Comparison of ENCODE assay signal across 11 mouse cellular contexts in the genomic region with DNA sequence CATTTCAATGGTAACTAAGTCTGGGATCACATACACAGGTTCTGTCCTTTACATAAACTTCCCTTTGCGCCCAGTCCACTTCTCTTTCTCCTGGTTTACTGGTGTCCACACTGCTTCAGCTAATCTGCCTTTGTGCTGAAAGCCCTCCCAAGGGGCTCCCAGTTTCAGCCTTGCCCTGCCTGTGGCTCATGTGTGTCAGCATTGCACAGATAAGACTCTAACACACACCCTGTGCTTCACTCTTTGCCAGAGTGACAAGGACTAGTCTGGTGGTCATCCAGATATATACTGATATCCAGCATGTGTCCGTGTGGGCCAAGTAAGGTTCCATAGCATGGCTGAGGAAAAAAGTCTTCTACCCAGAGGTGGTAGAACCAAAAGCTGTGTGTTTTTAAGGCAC. TPM values are rescaled to one million over a fixed set of nuclear protein-coding genes. Genes with fewer than 3 reads are reported as not detected.
DNase-seq lines count a peak whose midpoint lies in the region; ATAC-seq and TF ChIP-seq lines count a peak whose summit lies in the region.
"Had no signal": no experiment of that assay in that cellular context is flagged by ENCODE, and none has a peak within 500 bp of the region (broad histone marks: within the 10 kb centered on the region; RNA-seq: fewer than 3 reads in every experiment).

No protein-coding gene starts in this region.

- H3K36me3 ChIP-seq in forebrain, embryonic 11.5 days (ENCODE audit: control insufficient read depth, insufficient read depth, low read length), result no peaks in the 10 kb centered on the region
- no peaks in the 10 kb centered on the region for H3K36me3 ChIP-seq in forebrain, embryonic 14.5 days (ENCODE audit: control insufficient read depth, insufficient read depth, low read length)
- H3K36me3 ChIP-seq in lung, postnatal 0 days (ENCODE audit: insufficient read depth, low read length), result no peaks in the 10 kb centered on the region
- no peaks in the 10 kb centered on the region for H3K36me3 ChIP-seq in limb, embryonic 11.5 days (ENCODE audit: control insufficient read depth, insufficient read depth, low read length)
- H3K36me3 ChIP-seq in small intestine, adult 2 months (ENCODE audit: control insufficient read depth, insufficient read depth, low read length), result no peaks in the 10 kb centered on the region

- no peak for TF ChIP-seq CTCF in lung, postnatal 0 days (IDR thresholded peaks at IDR 0.05)
- no peak for TF ChIP-seq CTCF in small intestine, adult 2 months (IDR thresholded peaks at IDR 0.05; ENCODE audit: extremely low read depth, insufficient read length, insufficient replicate concordance, low read depth, low read length)

- H3K27ac ChIP-seq in forebrain, embryonic 11.5 days (ENCODE audit: low read depth, low read length), result peak overlapping the region; percentile 9; the same call in 1 of the 2 replicates
- no peak overlapping the region; the same call in 1 of the 2 replicates for H3K27ac ChIP-seq in forebrain, embryonic 14.5 days (ENCODE audit: low read depth, low read length)
- peak overlapping the region; percentile 88 for H3K27ac ChIP-seq in lung, postnatal 0 days (ENCODE audit: low read length)
- H3K27ac ChIP-seq in limb, embryonic 11.5 days (replicated peaks; ENCODE audit: low read depth, low read length), result 0 out of 2 replicates have a peak overlapping the region, but pooled peaks have one; percentile 42
- H3K27ac ChIP-seq in small intestine, adult 2 months (ENCODE audit: insufficient read depth, low read depth, low read length), result peak overlapping the region; percentile 9; the same call in 1 of the 2 replicates

- H3K9me3 ChIP-seq in forebrain, embryonic 11.5 days (ENCODE audit: control insufficient read depth, low read length), result no peaks in the 10 kb centered on the region
- H3K9me3 ChIP-seq in forebrain, embryonic 14.5 days (replicated peaks; ENCODE audit: control insufficient read depth, low read length), result no peaks in the 10 kb centered on the region
- no peaks in the 10 kb centered on the region for H3K9me3 ChIP-seq in lung, postnatal 0 days (ENCODE audit: low read length)
- H3K9me3 ChIP-seq in limb, embryonic 11.5 days (ENCODE audit: control insufficient read depth, low read length), result 0 out of 2 replicates have a peak, but pooled peaks cover 2% of the 10 kb centered on the region

- no peak overlapping the region for H3K4me3 ChIP-seq in forebrain, embryonic 11.5 days (ENCODE audit: low read depth, low read length)
- no peak overlapping the region for H3K4me3 ChIP-seq in forebrain, embryonic 14.5 days (ENCODE audit: low read depth, low read length)
- H3K4me3 ChIP-seq in lung, postnatal 0 days (ENCODE audit: low read depth, low read length), result no peak overlapping the region
- no peak overlapping the region for H3K4me3 ChIP-seq in limb, embryonic 11.5 days (ENCODE audit: low read depth, low read length)
- no peak overlapping the region for H3K4me3 ChIP-seq in small intestine, adult 2 months (ENCODE audit: low read depth, low read length)
- H3K4me3 ChIP-seq: myocyte had no signal

- TF ChIP-seq EP300 in lung, postnatal 0 days (IDR thresholded peaks at IDR 0.05), result no peak

- no peak overlapping the region for H3K9ac ChIP-seq in forebrain, embryonic 11.5 days (ENCODE audit: low read length)
- H3K9ac ChIP-seq in forebrain, embryonic 14.5 days (ENCODE audit: low read length), result no peak overlapping the region
- H3K9ac ChIP-seq in lung, postnatal 0 days (replicated peaks; ENCODE audit: low read depth), result no peak overlapping the region
- no peak overlapping the region for H3K9ac ChIP-seq in limb, embryonic 11.5 days (ENCODE audit: low read length)

- TF ChIP-seq POLR2A in small intestine, adult 2 months (IDR thresholded peaks at IDR 0.05; ENCODE audit: low read depth, low read length), result no peak

- H3K4me2 ChIP-seq in forebrain, embryonic 11.5 days (ENCODE audit: low read depth, low read length, severe bottlenecking), result no peak overlapping the region
- H3K4me2 ChIP-seq in forebrain, embryonic 14.5 days (ENCODE audit: low read length), result no peak overlapping the region
- H3K4me2 ChIP-seq in lung, postnatal 0 days (replicated peaks; ENCODE audit: low read depth, low read length), result 0 out of 2 replicates have a peak overlapping the region, but pooled peaks have one; percentile 25
- no peak overlapping the region for H3K4me2 ChIP-seq in limb, embryonic 11.5 days (ENCODE audit: low read depth, severe bottlenecking)

- H3K4me1 ChIP-seq in forebrain, embryonic 11.5 days (replicated peaks; ENCODE audit: control insufficient read depth, insufficient read depth, low read length), result peaks cover 6% of the 10 kb centered on the region
- H3K4me1 ChIP-seq in forebrain, embryonic 14.5 days (ENCODE audit: control insufficient read depth, insufficient read depth, low read length), result peaks cover 9% of the 10 kb centered on the region; the same call in 1 of the 2 replicates
- H3K4me1 ChIP-seq in lung, postnatal 0 days (ENCODE audit: insufficient read depth, low read depth, low read length), result peaks cover 10% of the 10 kb centered on the region; the same call in 1 of the 2 replicates
- H3K4me1 ChIP-seq in limb, embryonic 11.5 days (ENCODE audit: control insufficient read depth, insufficient read depth, low read length), result 0 out of 2 replicates have a peak, but pooled peaks cover 9% of the 10 kb centered on the region
- H3K4me1 ChIP-seq in small intestine, adult 2 months (ENCODE audit: control insufficient read depth, insufficient read depth, insufficient read length, low read length), result no peaks in the 10 kb centered on the region; the same call in 1 of the 2 replicates

- 73% methylated on average over 2 of the region's 2 CpGs for WGBS in forebrain, embryonic 11.5 days
- 76% methylated on average over 2 of the region's 2 CpGs for WGBS in forebrain, embryonic 14.5 days
- WGBS in lung, postnatal 0 days, result 42% methylated on average over 2 of the region's 2 CpGs
- WGBS in limb, embryonic 11.5 days, result 86% methylated on average over 2 of the region's 2 CpGs
- 84% methylated on average over 2 of the region's 2 CpGs for WGBS in small intestine, adult 2 months

- H3K27me3 ChIP-seq in forebrain, embryonic 11.5 days (ENCODE audit: control insufficient read depth, insufficient read depth, low read length), result peaks cover 9% of the 10 kb centered on the region
- H3K27me3 ChIP-seq in forebrain, embryonic 14.5 days (replicated peaks; ENCODE audit: control insufficient read depth, insufficient read depth, low read length), result no peaks in the 10 kb centered on the region
- no peaks in the 10 kb centered on the region for H3K27me3 ChIP-seq in lung, postnatal 0 days (replicated peaks; ENCODE audit: insufficient read depth, low read length)
- H3K27me3 ChIP-seq in limb, embryonic 11.5 days (ENCODE audit: control insufficient read depth, insufficient read depth, low read length), result no peaks in the 10 kb centered on the region
- H3K27me3 ChIP-seq in small intestine, adult 2 months (ENCODE audit: control insufficient read depth, insufficient read depth, low read length), result no peaks in the 10 kb centered on the region

- no peak for ATAC-seq in forebrain, embryonic 11.5 days (replicated peaks; ENCODE audit: low FRiP score)
- ATAC-seq in forebrain, embryonic 14.5 days, result no peak
- ATAC-seq in lung, postnatal 0 days, result peak; percentile 11
- no peak for ATAC-seq in limb, embryonic 11.5 days (ENCODE audit: insufficient number of reproducible peaks, low FRiP score, low TSS enrichment, low read depth)

- DNase-seq in forebrain, embryonic 11.5 days (ENCODE audit: low spot score), result no peak
- DNase-seq in forebrain, embryonic 14.5 days (ENCODE audit: low spot score), result no peak
- peak; percentile 45 for DNase-seq in lung, postnatal 0 days (ENCODE audit: low spot score)
- DNase-seq in lung, adult 18-20 months, result no peak
- DNase-seq in limb, embryonic 11.5 days (ENCODE audit: low spot score), result no peak
- DNase-seq in left cerebral cortex, postnatal 10 days (ENCODE audit: extremely low spot score in 1 of 2, low spot score in 2 of 2), result no peak
- DNase-seq in cerebellum, adult 8-10 months, result no peak
- DNase-seq: cerebellum, adult 9-10 months; gastrocnemius, postnatal 10 days had no signal

- intact Hi-C loops in left cerebral cortex, postnatal 10 days (cut with DNase I), result no loop called here

RNA-seq across cellular contexts. Expression of a gene that starts 14.7 kb away (rescaled TPM):
- polyA plus RNA-seq in forebrain, embryonic 11.5 days (2014; fragmentation: Nextera tagmentation; extraction: Ambion mirVana), result 0.17 and 0.45 TPM in 2 replicates
- polyA plus RNA-seq in forebrain, embryonic 14.5 days (2014; fragmentation: Nextera tagmentation; extraction: Ambion mirVana), result 0.19 and 0.32 TPM in 2 replicates
- polyA plus RNA-seq in lung, postnatal 0 days (2015; fragmentation: Nextera tagmentation; extraction: Ambion mirVana), result 0.24 and 0.27 TPM in 2 replicates
- 0.30 and 0.96 TPM in 2 replicates for polyA plus RNA-seq in limb, embryonic 11.5 days (2014; fragmentation: Nextera tagmentation; extraction: Ambion mirVana)
- 0.04 TPM in 1 of 2 replicates, not detected in the other for polyA plus RNA-seq in small intestine, adult 2 months (2012; rRNA removed)
- total RNA-seq in left cerebral cortex, postnatal 10 days (2021), result not detected
